Mouse (Mus musculus) liver, postnatal 0 days (tissue): ENCODE measurements around the gene Gp1bb.

ENCODE experiments used
- CTCF ChIP-seq: sonication (generic); IDR thresholded peaks from 2 replicates; pipeline ENCODE4 v1.5.1; 2016; ENCODE audit warnings: antibody characterized with exemption, low read depth
- EP300 ChIP-seq: IDR thresholded peaks from 2 replicates; pipeline ENCODE4 v1.6.1; 2016; ENCODE audit warnings: antibody characterized with exemption, low read depth, mild to moderate bottlenecking

DNA sequence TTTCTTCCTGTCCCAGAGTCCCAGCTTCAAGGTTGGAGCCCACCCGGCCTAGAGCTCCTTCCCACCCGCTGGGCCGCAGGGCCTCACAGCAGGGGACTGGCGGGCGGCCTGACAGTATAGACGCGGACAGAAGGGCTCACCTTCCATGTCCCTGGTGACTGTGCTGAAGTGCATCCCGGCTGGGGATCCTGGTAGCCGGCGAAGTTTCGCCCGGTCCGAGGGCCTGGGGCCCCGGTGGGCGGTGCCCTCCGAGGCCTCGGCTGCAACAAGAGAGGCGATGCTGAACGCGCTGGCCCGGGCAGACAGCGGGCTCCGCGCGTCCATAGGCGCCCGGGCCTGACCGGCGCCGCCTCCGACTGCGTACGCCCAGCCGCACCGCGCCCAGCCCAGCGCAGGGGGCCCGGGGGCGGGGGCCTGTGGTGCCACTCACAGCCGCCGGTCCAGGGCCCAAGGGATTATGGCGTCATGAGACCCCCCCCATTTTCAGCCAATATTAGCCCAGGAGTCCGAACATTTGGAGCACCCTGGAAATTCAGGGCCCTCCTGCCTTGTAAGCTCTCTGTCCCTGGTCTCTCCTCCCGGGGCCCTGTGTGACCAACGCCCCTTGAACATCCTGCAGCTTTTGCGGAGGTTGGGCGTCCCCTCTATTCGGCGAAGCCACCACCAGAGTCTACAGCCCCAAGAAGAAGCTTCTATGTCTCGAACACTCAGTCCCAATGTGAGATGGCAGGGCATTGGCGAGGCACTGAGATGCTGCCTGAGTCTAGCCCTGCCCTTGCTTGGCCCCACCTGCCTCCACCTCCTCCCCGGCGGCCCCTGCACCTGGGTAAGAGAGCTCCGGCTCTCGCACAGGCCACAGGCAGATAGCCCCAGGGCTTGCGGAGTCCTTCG lies 34.1 kb downstream of the Gp1bb start:
- no peak for TF ChIP-seq CTCF
- no peak for TF ChIP-seq EP300
